Mouse (Mus musculus) cerebellum, adult 8-10 months (tissue): Measurements from ENCODE around the gene Alox12.

ENCODE experiments used
- DNase-seq: peaks from one replicate; pipeline ENCODE4 v3.0.0; 2022

The Alox12 gene

DNA sequence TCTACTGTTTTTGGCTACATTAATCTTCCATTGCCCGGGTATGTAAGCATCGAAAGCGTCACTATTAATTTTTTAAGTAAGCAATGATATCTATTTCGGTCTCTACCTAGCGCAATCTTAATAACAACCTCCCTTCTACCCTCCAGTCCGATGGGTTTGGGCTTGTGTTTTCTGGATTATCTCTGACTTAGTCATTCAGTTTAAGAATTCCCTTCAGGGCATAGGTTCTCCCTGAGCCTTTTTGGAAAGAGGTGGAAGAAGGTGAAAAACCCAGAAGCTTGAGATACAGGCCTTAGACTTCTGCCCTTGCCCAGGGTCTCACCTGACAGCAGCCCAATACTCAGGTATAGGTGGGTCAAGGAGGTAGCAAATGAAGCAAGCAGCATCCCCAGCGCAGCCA lies 35.3 kb downstream of the Alox12 start:
- no peak for DNase-seq

DNA sequence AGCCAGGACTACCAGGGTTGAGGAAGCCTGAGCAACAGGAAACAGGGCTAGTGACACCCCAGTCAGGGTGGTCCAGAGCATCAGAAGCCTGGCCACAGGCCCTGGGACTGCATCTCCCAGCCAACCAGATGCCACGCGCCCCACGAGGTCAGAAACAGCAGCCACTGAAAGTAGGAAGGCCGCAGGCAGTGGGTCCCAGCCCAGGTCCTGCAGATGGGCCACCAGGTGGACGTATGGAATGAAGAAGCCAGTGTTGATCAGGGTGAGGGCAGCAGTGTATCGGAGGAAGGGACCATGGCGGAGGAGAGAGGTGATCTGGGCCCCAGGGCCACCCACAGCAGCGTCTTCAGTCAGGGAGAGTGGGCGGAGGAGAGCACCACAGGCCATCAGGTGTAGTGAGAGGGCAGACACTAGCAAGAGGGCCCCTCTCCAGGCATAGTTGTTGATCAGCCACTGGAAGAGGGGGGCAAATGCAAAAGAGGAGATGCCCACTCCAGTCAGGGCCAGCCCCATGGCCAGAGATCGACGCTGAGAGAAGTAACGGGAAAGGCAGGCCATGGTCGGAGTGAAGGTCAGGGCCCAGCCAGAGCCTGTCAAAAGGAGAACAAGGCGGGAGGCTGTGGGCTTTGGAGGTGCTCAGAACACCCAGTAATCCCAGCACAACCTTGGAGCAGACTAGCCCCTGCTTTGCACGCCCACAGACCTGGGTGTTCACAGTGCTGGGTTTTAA lies 36.2 kb downstream of the Alox12 start:
- DNase-seq, result peak; percentile 38

DNA sequence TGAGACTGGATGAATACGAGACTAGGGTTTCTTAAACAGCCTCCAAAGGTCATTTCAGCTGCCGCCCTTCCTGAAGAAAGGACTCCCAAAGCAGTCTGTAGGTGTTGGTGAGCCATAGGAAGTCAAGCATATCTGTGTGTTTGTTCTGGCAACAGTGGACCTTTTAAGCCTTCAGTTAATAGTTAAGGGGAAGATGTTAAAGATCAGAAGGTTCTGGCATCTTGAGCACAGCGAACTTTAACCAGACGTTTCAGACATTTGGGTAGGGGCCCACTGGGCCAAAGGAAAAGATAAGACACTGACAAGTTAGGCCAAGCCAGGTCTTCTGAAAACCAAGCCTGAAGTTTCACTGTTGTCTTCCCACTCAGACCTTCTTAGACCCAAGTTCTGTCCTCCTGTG lies 37.1 kb downstream of the Alox12 start:
- DNase-seq, result no peak

DNA sequence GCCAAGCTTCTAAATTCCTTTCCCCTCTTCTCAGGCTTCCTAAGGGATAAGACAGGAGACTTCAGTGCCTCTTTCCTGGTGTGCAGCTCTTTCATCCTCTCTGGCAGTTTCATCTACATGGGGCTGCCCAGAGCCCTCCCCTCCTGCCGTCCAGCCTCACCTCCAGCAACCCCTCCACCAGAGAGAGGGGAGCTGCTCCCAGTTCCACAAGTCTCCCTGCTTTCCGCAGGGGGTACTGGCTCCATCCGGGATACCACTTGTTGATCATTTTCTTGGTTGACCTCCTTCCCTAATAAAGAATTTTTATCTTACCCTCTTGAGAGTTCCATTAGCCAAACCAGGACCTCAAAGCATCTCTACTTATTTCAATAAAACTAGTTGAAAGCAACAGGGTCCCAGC lies 39.0 kb downstream of the Alox12 start:
- DNase-seq, result no peak

DNA sequence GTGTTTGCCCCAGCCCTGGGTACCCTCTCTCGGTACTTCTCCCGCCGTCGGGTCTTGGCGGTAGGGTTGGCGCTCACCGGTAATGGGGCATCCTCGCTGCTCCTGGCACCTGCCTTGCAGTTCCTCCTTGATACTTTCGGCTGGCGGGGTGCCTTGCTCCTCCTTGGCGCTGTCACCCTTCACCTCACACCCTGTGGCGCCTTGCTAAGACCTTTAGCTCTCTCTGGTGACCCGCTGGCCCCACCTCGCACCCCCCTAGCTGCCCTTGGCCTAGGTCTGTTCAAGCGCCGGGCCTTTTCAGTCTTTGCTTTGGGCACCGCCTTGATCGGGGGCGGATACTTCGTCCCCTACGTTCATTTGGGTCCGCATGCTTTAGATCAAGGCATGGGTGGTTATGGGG lies 39.9 kb downstream of the Alox12 start:
- peak; percentile 64 for DNase-seq

DNA sequence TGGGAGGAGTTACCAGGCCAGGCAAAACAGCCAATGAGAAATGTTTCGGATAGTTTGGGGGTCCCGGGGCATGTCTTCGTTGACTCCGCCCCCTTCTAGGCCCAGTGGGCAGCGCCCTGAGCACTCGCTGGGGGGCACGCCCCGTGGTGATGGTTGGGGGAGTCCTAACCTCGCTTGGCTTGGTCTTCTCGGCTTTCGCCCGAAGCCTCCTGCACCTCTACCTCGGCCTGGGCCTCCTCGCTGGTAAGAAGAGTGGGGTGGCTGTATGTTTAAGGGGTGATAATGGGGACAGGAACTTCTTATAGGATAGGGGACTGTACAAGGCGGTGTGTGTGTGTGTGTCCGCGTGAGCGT lies 40.3 kb downstream of the Alox12 start:
- DNase-seq, result no peak

DNA sequence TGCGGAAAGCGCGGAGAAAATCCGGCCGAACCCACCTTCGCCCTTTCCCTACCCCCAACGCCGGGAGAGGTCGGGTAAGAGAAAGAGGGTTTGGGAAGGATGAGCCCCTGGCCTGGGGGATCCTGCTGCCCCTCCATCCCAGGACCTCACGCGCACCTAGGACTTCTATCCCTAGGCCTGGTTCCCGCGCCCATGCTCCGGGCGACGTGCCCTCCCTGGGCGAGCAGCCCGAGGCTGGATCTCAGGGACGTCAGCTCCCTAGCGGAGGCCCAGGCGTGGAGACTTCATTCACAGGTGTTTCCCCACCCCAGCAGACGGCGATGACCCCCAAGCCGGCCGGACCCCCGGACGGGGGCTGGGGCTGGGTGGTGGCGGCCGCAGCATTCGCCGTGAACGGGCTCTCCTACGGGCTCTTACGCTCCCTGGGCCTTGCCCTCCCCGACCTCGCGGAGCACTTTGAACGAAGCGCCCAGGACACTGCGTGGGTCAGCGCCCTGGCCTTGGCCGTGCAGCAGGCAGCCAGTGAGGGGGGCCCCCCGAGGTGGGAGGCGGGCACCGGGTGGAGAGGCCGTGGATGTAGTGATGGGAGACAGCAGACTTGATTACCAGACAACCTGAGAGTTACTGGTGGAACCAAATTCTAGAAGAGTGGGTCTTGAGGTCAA lies 40.8 kb downstream of the Alox12 start:
- peak; percentile 73 for DNase-seq

DNA sequence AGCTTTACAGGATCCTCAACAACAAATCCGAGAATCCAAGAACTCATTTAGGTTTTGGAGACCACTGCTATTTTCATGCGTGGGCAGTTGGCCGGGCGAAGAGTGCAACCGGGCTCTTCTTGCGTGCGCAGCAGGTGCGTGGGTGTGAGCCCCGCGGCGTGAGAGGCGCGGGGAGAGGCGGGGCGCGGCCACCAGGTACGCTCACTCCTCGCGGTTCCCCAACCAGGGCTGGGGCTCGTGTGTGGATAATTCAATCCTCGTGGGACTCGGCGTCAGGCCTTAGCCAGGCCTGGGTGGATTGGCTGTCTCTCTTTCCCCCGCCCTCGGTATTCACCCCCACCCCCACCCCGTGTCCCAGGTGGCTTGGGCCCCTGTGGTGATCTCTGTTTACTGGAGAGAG lies 41.4 kb downstream of the Alox12 start:
- DNase-seq, result peak; percentile 76

DNA sequence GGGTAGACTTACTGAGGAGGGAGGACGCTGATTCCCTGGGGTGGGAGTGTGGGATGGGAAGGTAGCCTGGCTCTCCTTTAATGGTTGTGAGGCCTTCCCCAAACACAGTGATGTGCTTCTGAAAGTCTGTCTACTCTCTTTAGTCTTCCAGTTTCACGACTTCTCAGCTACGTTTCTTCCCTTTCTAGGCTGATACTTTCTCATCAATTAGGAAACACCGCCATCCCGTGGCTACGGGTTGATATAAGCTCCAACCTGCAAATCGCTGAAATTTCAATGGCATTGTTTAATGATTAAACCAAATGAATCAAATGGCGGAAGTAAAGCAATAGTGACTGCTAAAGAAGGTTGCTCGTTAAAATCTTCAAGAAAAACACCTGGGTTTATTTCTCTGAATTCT lies 42.3 kb downstream of the Alox12 start:
- peak; percentile 78 for DNase-seq

DNA sequence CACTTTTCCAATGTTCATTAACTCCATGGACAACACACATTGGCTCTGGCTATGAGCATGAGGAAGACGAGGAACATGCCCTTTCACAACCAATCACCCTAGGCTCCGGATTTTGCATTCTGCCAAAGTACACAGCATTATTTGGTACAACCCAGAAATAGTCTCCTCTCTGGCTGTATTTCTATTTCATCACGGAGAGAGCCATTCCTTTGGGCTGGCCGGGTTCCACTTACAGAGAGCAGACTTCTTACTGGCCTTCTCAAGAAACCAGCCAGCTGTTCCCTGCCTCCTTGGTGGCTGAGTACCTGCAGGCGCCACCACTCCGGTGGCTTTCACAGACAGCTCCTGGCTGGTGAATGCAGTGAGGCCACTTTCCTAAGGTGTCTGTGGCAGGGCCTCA lies 42.7 kb downstream of the Alox12 start, which contains the start of gene Slc16a11:
TSS of gene Slc16a11 (plus strand) at position 330 of the 400 bp plus-strand sequence.
- peak; percentile 42 for DNase-seq

DNA sequence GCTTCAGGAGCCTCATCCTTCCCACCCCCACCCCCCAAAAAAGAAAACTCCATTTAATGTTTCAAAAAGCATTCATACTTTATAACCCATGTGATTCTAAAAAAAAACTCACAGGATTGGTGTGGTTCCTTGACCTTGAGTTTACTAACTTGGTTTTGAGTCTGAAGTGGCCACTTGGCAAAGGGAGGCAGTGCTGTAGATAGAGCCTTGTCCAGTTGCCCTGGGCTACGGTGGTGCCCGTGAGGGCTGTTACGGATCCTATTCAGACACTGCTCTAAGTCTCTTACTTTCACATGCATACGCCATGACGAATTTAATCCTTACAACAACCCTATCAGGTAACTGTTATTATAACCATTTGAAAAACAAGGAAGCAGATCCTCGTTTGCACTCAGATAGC lies 43.2 kb downstream of the Alox12 start:
- no peak for DNase-seq

DNA sequence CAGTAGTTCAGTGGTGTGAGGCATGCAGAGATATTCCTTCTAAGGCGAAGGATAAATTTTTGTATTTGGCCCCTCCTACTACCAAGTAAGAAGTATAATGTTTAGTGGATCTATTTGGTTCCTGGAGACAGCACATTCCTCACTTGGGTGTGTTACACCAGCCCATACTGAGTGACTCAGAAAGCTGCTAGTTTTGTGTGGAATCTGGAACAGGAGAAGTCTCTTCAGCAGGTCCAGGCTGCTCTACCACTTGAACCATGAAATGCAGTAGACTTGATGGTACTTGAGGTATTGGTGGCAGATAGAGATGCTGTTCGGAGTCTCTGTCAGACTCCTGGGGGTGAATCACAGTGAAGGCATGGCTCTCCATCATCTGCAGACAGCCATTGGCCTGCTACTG lies 44.5 kb downstream of the Alox12 start:
- no peak for DNase-seq

DNA sequence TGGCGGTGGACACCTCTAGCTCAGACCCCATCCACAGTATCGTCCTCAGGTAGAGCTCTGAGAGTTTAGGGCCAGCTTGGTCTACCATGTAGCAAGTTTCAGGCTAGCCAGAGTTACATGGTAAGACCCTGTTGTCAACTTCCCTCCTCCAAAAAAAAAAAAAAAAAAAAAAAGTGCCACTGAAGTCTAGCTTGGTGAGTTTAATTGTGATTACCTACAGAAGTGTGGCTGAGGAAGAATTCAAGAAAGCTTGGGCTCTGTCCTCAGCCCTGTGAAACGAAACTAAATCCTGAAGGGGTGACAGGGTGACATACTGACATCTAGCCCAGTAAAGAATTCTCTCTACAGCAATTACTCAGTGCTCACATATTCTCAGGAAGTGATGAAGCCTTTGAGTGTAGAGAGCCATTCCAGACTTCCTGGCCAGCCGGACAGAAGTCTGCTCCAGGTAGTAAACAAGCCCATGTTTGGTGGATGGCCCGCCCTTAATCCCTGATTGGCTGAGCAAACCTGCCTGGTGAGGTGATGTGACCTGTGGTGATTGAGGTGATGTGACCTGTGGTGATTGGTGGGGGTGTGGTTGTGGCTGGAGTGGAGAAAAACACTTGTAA lies 46.3 kb downstream of the Alox12 start:
- no peak for DNase-seq

DNA sequence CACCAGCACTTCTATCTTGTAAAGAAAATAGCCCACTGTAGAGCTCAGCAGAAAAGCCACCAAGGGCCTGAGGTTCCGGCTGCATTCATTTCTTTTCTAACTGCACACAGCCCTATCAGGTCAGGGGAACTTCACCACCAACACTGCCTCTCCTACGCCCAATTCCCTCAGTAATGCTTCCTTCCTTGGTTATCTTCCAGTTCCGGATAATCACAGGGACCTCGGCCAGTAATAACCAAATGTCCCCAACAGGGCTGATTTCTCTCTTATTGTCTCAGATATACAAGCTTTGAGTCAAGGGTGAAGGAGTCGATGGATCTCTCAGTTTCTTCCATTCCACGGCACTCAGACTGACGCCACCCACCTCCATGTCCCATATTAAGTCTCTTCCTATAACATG lies 47.9 kb downstream of the Alox12 start:
- no peak for DNase-seq

DNA sequence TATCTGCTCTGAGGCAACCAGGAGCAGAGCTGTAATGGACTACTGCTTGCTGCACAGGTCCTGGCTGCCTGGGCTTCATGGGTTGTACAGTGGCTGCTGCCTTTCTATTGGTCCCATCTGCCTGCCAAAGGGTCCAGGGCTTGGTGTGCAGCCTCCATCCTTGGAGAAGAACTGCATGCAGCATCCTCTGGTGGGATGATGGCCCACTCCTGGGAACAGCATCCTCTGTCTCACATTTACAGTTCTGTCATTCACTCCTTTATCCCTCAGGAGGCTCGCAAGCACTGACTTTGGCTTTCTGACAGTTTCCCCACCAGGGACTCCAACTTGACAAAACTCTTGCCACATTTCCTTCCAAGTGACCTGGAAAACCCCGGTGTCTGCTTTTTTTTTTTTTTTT lies 48.4 kb downstream of the Alox12 start:
- no peak for DNase-seq

DNA sequence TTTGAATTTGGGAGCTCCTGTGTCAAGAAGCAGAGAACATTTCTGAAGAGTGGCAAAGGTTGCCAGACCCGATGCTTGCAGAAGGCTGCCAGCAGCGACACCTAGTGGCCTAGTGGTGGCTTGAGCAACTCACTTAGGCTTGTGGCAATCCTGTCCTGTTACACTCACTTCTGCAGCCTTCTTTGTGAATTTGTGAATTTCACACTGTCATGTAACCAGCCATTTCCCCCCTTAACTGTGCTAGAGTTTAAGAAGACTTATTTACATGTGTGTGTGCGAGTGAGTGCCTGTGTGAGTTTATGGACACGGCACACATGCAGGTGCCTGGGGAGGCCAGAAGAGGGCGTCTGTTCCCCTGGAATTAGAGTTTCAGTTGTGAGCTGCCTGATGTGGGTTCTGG lies 53.5 kb downstream of the Alox12 start:
- peak; percentile 79 for DNase-seq

DNA sequence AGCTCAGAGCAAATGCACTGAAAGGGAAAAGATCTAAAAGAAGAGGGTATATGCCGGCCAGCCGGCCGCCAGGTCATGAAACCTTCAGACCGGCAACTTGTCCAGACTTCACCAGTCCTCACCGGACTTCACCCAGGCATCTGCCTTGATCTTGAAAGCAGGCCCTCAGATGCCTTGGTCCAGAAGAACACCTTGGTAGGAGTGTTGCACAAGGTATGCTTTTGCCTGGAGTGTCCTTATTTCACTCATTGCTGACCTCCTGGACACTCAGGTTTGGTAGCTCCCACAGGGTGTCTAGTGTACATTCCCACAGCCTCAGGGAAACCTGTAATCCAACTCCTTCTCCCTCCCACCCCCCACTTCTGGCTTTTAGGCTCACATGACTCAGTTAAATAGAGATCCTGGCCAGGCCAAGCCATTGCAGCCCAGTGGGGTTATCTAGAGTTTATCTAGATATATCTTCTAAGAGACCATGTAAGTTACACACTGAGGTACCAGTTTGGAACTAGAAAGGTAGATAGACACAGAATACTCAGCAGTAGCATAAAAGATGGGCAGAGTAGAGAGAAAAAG lies 55.0 kb downstream of the Alox12 start:
- no peak for DNase-seq

DNA sequence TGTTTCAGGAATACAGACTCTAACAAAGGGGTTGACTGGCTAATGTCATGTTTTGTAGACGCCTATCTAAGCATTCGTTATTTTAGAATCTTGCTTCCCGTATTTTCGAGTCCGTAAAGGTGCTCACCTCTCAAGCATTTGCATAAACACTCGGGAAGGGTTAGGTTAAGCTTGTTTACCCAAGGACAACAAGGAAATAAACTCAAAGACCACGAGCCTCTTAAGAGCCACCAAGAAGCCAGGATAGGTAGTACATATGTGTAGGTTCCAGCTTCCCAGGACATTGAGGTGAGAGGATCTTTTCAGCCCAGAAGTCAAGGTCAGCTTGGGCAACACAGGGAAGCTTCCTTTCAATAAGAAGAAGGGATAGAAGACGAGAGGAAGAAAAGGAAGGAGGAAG lies 56.0 kb downstream of the Alox12 start:
- no peak for DNase-seq

DNA sequence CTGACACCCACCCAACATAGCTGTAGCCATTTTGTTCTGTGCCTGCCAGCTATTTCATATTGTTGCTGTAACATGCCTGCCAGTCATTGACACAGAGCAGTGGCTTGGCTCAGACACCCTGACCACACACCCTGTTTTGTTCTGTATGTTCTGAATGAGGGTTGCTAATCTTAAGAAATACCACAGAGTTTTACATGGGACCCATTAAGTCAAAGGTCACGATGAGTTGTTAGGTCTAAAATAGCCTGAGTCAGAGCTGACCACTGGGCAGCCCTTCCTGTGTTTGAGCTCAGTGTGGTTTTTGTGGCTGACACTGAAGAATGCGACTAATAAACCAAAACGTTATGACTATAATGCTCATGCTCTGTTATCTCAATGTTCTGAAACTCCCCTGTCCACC lies 56.8 kb downstream of the Alox12 start:
- no peak for DNase-seq

DNA sequence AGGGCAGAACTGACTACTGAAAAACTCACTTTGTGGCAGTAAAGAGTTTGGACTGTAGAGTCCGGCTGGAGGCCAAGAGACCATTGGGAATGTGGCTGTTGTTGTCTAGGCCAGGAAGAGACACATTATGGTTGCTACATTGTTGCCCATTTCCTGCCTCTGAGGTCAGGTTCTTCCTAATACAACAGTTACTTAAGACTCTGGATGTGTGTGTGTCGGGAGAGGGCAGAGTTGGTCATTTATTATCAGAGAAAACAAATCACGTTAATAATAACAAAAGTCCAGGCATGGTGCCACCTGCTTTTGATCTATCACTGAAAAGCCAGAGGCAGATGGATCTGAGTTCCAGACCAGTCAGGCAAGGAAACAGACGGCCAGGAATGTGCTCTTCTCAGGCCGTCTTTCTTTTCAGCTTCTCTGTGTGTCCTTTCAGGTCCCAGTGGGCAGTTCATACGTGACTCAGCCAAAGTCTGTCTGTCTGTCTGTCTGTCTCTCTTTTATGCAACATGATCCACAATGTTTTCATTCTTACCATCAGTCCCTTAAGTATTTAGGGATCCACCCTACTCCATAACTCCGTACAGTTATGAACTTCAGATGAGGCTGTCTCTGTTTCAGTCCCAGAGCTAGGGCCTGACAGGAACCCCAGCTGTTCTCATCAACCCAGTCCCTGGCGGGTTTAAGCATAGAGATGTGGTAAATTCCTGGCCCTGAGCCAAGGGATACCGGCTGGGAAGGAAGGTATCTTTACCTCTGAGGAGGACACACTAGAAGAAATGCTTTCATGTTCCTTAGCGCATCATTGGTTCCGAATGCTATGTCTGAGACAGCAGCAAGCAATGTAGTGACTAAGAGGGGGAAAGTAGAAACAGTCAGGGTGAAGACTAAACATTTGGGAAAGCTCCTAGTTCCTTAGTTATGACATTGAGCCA lies 61.5 kb downstream of the Alox12 start:
- DNase-seq, result no peak

DNA sequence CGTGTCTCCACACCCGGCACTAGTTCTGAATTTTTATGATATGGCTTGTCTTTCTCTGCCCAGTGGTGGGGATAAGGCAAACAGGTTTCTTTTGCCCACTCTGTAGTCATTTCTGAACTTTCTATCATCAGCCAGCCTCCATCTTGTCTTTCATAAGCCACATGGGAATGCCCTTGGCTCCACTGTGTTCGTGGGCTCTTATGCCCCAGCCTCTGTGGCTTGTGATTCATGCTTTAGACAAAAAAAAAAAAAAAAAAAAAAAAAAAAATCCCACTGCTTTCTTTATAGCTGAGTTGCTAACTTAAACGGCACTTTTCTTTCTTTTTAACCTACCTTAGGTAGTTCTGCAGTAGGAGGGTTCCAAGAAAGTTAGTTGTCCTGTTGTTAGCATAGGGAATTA lies 63.0 kb downstream of the Alox12 start:
- no peak for DNase-seq
